Comparison of ENCODE assay signal across 15 mouse cellular contexts in genomic region chr11:95319506-95319905, GRCm38 (mm10). TPM values are rescaled to one million over a fixed set of nuclear protein-coding genes. Genes with fewer than 3 reads are reported as not detected.
DNase-seq lines count a peak whose midpoint lies in the region; ATAC-seq and TF ChIP-seq lines count a peak whose summit lies in the region.
"Had no signal": no experiment of that assay in that cellular context is flagged by ENCODE, and none has a peak within 500 bp of the region (broad histone marks: within the 10 kb centered on the region; RNA-seq: fewer than 3 reads in every experiment).

No protein-coding gene starts in this region.

- intact Hi-C loops in gastrocnemius, adult 2 months (cut with DNase I): no loop called here
- intact Hi-C loops in gastrocnemius, postnatal 36 days (cut with DNase I): loop anchor here (5.0 kb wide), 2 partner anchors 63 to 203 kb away; partner anchors contain the start of gene Slc35b1

- DNase-seq in gastrocnemius, adult 2 months: no peak
- DNase-seq in gastrocnemius, postnatal 36 days: no peak
- DNase-seq in liver, adult 2 months (ENCODE audit: extremely low read depth, low read depth, low spot score): no peak
- no peak for DNase-seq in liver
- DNase-seq in liver, embryonic 11.5 days (ENCODE audit: low spot score): no peak
- DNase-seq in embryo, embryonic 10.5 days (ENCODE audit: low spot score): no peak
- DNase-seq in adrenal gland, postnatal 4 days (ENCODE audit: low spot score in 2 of 2): no peak
- DNase-seq: thymus, adult 18-20 months had no signal

- H3K36me3 ChIP-seq in liver, adult 2 months (ENCODE audit: control insufficient read depth, insufficient read depth, low read length): no peaks in the 10 kb centered on the region
- no peaks in the 10 kb centered on the region for H3K36me3 ChIP-seq in liver, embryonic 11.5 days (ENCODE audit: control insufficient read depth, insufficient read depth, low read length)
- H3K36me3 ChIP-seq: G1E had no signal

- no peaks in the 10 kb centered on the region for H3K9me3 ChIP-seq in liver, embryonic 11.5 days (ENCODE audit: control insufficient read depth, low read length)
- H3K9me3 ChIP-seq: G1E had no signal

- WGBS in liver, adult 2 months: 76% methylated on average over 1 of the region's 1 CpGs
- 55% methylated on average over 1 of the region's 1 CpGs for WGBS in liver, embryonic 11.5 days

- no peaks in the 10 kb centered on the region for H3K27me3 ChIP-seq in liver, adult 2 months (ENCODE audit: control insufficient read depth, insufficient read depth, low read length)
- H3K27me3 ChIP-seq in liver, embryonic 11.5 days (replicated peaks; ENCODE audit: control insufficient read depth, insufficient read depth, low read length): no peaks in the 10 kb centered on the region

- H3K9ac ChIP-seq in liver, adult 2 months (ENCODE audit: low read depth, low read length): no peak overlapping the region
- no peak overlapping the region for H3K9ac ChIP-seq in liver, embryonic 11.5 days (ENCODE audit: low read depth, low read length)

- H3K4me2 ChIP-seq in liver, embryonic 11.5 days: peak overlapping the region; percentile 46; the same call in 1 of the 2 replicates

- no peaks in the 10 kb centered on the region for H3K4me1 ChIP-seq in liver, adult 2 months (ENCODE audit: control insufficient read depth, insufficient read depth, low read length)
- peaks cover 11% of the 10 kb centered on the region for H3K4me1 ChIP-seq in liver, embryonic 11.5 days (replicated peaks; ENCODE audit: control insufficient read depth, insufficient read depth, low read length)

- TF ChIP-seq CTCF in gastrocnemius, adult 2 months (IDR thresholded peaks at IDR 0.05): peak; percentile 45
- TF ChIP-seq CTCF in liver, adult 2 months (IDR thresholded peaks at IDR 0.05; ENCODE audit: low read depth, low read length): peak; percentile 22; the same call in 1 of the 2 replicates

- ATAC-seq in liver, embryonic 11.5 days (replicated peaks; ENCODE audit: low FRiP score): peak; percentile 37; the same call in 1 of the 2 replicates
- 0 out of 2 replicates have a peak, but pooled peaks have one; percentile 9 for ATAC-seq in megakaryocyte-erythroid progenitor cell, adult 5-6 weeks (replicated peaks; ENCODE audit: low FRiP score, low TSS enrichment, poor library complexity, severe bottlenecking)
- ATAC-seq: intestine, embryonic 16.5 days had no signal

- no peak overlapping the region for H3K4me3 ChIP-seq in gastrocnemius, adult 2 months
- H3K4me3 ChIP-seq in liver, adult 2 months (ENCODE audit: insufficient read depth, low read depth, low read length): no peak overlapping the region
- no peak overlapping the region for H3K4me3 ChIP-seq in liver, embryonic 11.5 days (ENCODE audit: low read depth, low read length)

- H3K79me2 ChIP-seq in liver, adult 2 months (ENCODE audit: control insufficient read depth, insufficient read depth, low read length): no peaks in the 10 kb centered on the region

- H3K27ac ChIP-seq in gastrocnemius, adult 2 months: no peak overlapping the region
- no peak overlapping the region for H3K27ac ChIP-seq in liver, adult 2 months (replicated peaks; ENCODE audit: insufficient read depth, low read depth, low read length)
- peak overlapping the region; percentile 48; the same call in 1 of the 2 replicates for H3K27ac ChIP-seq in liver, embryonic 11.5 days (ENCODE audit: low read depth, low read length)

- TF ChIP-seq POLR2A in liver, adult 2 months (IDR thresholded peaks at IDR 0.05; ENCODE audit: extremely low read depth, insufficient read depth, low read length): no peak

RNA-seq across cellular contexts. Expression of gene Kat7, which starts 9.5 kb away (rescaled TPM):
- total RNA-seq in gastrocnemius, adult 2 months (2021): 10 to 100 TPM; 21.5 to 23.9 TPM
- total RNA-seq in gastrocnemius, postnatal 36 days (2021): 10 to 100 TPM; 20.8 to 25.1 TPM
- total RNA-seq in liver, adult 2 months (2014; rRNA removed): 12.2 and 15.6 TPM in 2 replicates
- 12.9 and 13.1 TPM in 2 replicates for polyA plus RNA-seq in liver, adult 2 months (2012; rRNA removed)
- polyA plus RNA-seq in liver, embryonic 11.5 days (2014; fragmentation: Nextera tagmentation; extraction: Ambion mirVana): 65.4 and 72.5 TPM in 2 replicates
- 62.2 and 67.6 TPM in 2 replicates for total RNA-seq in megakaryocyte-erythroid progenitor cell, adult 5-6 weeks (2014; fragmentation: Nextera tagmentation)
- total RNA-seq in megakaryocyte-erythroid progenitor cell, adult 5-6 weeks (2017): 60.5 and 78.9 TPM in 2 replicates
- total RNA-seq in adrenal gland, postnatal 4 days (2021): 10 to 100 TPM; 77.8 to 80.3 TPM

RNA-seq across cellular contexts. Expression of gene Fam117a, which starts 17.3 kb away (rescaled TPM):
- 1 to 10 TPM; 1.5 to 2.1 TPM for total RNA-seq in gastrocnemius, adult 2 months (2021)
- 1 to 10 TPM; 2.0 to 2.2 TPM for total RNA-seq in gastrocnemius, postnatal 36 days (2021)
- 1.8 TPM in 2 replicates for total RNA-seq in liver, adult 2 months (2014; rRNA removed)
- 6.4 and 7.4 TPM in 2 replicates for polyA plus RNA-seq in liver, adult 2 months (2012; rRNA removed)
- polyA plus RNA-seq in liver, embryonic 11.5 days (2014; fragmentation: Nextera tagmentation; extraction: Ambion mirVana): 41.3 and 44.9 TPM in 2 replicates
- total RNA-seq in megakaryocyte-erythroid progenitor cell, adult 5-6 weeks (2014; fragmentation: Nextera tagmentation): 68.2 and 71.9 TPM in 2 replicates
- total RNA-seq in megakaryocyte-erythroid progenitor cell, adult 5-6 weeks (2017): 49.9 and 50.2 TPM in 2 replicates
- 10 to 100 TPM; 21.9 to 27.8 TPM for total RNA-seq in adrenal gland, postnatal 4 days (2021)

RNA-seq across cellular contexts. Expression of gene Tac4, which starts 58.2 kb away (rescaled TPM):
- total RNA-seq in gastrocnemius, adult 2 months (2021): not detected
- not detected for total RNA-seq in gastrocnemius, postnatal 36 days (2021)
- total RNA-seq in liver, adult 2 months (2014; rRNA removed): not detected in 2 replicates
- not detected in 2 replicates for polyA plus RNA-seq in liver, adult 2 months (2012; rRNA removed)
- not detected in 2 replicates for polyA plus RNA-seq in liver, embryonic 11.5 days (2014; fragmentation: Nextera tagmentation; extraction: Ambion mirVana)
- total RNA-seq in megakaryocyte-erythroid progenitor cell, adult 5-6 weeks (2014; fragmentation: Nextera tagmentation): not detected in 2 replicates
- not detected in 2 replicates for total RNA-seq in megakaryocyte-erythroid progenitor cell, adult 5-6 weeks (2017)
- total RNA-seq in adrenal gland, postnatal 4 days (2021): under 1 TPM in 1 of 2 experiments, not detected in 1; 0.22 TPM
- total RNA-seq: gastrocnemius, adult 18-20 months; layer of hippocampus, adult 8-10 months; left cerebral cortex, postnatal 36 days had no signal
- polyA plus RNA-seq: G1E; heart, embryonic 14.5 days; intestine, embryonic 16.5 days had no signal
